Mouse (Mus musculus): Measurements from ENCODE around the gene Clrn3. TPM values are rescaled to one million over a fixed set of nuclear protein-coding genes. Genes with fewer than 3 reads are reported as not detected.
"Not testable (repeated sequence)": the region's sequence is repeated elsewhere in the genome, so short reads cannot be mapped to it uniquely, and the experiment has no call there.

Gene Clrn3
- total RNA-seq, 4 experiments from 2014 or later = not detected

GRCm38 (mm10) chr7:135537341-135537901 lies 9.0 kb upstream of the Clrn3 start, which contains the start of gene Ptpre:
Ptpre (plus strand) TSS chr7:135537481.
- DNase-seq (ENCODE audit: low spot score in 2 of 2) = peak; percentile 75 to 77

- no peak for DNase-seq (ENCODE audit: low spot score in 2 of 2)
Observed at GRCm38 (mm10) chr7:135535908-135536307, 7.5 kb upstream of the Clrn3 start.

DNA sequence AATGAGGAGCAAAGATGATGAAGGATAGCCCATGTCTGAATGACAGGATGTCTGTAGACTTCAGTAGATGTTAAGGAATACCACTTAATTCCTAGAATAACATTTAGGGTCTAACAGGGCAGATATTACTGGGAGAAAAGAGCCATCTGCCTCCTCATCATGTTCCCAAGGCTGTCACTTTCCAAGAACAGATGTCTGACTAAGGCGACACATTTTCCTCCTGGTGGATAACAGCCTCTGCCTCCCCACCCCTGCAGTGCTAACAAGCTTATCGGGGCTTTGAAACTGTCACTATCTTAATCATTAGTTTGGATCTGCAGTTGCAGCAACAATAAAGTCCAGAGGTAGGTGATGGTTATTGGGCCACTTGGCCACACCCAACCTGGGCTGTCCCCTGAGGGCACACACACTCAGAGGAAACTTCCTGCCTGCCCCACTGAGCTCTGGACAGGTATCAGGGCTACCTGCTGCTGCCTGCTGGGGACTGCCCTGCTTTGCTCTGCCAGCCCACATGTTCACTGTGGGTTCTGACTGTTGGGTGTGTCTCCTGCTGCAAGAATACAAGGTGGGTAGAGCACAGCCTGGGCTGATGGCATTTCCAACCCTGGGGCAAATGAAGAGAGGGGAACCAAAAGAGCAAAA lies 6.2 kb upstream of the Clrn3 start:
- DNase-seq (ENCODE audit: low spot score in 2 of 2) = no peak

- no peak for DNase-seq (ENCODE audit: low spot score in 2 of 2)
Observed at GRCm38 (mm10) chr7:135529068-135529467, 614 bp upstream of the Clrn3 start.

GRCm38 (mm10) chr7:135527169-135527568 lies 1.3 kb downstream of the Clrn3 start:
- no peak for DNase-seq (ENCODE audit: low spot score in 2 of 2)

DNA sequence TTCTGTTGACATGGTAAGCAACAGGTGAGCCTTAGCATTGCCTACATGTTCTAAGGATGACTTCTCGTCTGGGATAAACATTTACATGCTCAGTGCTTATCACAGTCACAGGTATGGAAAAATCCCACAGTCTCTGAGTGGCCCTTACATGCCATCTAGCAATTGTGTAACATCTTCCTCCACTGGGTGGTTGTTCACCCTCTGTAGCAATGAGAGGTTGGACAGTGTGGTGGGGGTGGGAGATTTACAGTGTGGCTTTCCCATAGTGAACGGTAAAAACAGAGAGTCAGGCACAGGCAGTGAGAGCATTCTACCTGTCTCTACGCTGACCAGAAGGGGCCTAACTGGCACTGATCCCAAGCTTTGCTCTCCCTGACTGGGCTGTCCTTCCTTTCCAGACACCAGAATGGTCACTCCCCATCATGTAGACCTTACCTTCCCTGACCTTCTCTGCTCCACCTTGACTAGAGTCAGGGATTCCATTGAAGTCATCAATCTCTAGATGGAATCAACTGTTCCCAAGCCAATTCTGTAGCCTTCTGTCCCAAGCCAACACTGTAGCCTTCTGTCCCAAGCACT lies 1.8 kb downstream of the Clrn3 start:
- no peak for DNase-seq (ENCODE audit: low spot score in 2 of 2)

GRCm38 (mm10) chr7:135524424-135524967 lies 4.0 kb downstream of the Clrn3 start:
- DNase-seq (ENCODE audit: low spot score in 2 of 2) = no peak

DNA sequence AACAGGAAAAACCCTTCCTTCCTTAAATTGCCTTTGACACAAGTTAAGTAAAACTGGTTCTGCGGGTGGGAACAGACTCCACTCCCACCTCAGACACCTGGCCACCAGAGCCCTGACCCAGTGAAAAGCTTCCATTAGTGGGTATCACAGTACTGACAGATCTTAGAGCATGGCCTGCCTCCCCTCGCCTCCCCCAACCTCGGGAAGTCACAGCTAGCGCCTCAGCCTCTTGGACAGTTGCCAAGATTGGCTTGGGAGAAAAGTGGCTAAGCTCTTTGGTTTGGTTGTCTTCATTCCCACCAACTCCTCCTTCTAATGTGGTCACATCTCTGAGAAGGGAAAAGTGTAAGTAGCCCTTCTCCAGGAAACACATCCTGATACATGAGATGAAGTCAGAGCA lies 4.5 kb downstream of the Clrn3 start:
- DNase-seq (ENCODE audit: low spot score in 2 of 2) = no peak

GRCm38 (mm10) chr7:135521755-135522512 lies 6.5 kb downstream of the Clrn3 start:
- no peak for DNase-seq (ENCODE audit: low spot score in 2 of 2)

- DNase-seq (ENCODE audit: low spot score in 2 of 2) = no peak
Observed at GRCm38 (mm10) chr7:135520241-135520640, 8.2 kb downstream of the Clrn3 start.

GRCm38 (mm10) chr7:135517191-135517590 lies 11.3 kb downstream of the Clrn3 start:
- no peak for DNase-seq (ENCODE audit: low spot score in 2 of 2)

DNA sequence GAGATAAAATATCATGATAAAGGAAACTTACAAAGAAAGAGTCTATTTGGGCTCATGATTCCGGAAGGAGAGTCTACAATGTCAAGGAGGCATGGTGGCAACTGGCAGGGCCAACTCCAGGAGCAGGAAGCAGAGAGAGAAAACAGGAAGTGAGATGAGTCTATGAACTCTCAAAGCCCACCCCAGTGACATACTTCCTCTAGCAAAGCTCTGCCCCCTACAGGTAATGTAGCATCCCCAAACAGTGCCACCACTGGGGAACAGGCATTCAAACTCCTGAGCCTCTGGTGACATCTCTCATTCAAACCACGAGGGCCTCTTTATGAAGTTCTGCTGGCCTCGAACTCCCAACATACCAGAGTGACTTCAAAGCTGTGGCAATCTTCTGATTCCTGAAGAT lies 16.7 kb downstream of the Clrn3 start:
- no peak for DNase-seq (ENCODE audit: low spot score in 2 of 2)

GRCm38 (mm10) chr7:135510431-135510830 lies 18.0 kb downstream of the Clrn3 start:
- DNase-seq (ENCODE audit: low spot score in 2 of 2) = no peak

DNA sequence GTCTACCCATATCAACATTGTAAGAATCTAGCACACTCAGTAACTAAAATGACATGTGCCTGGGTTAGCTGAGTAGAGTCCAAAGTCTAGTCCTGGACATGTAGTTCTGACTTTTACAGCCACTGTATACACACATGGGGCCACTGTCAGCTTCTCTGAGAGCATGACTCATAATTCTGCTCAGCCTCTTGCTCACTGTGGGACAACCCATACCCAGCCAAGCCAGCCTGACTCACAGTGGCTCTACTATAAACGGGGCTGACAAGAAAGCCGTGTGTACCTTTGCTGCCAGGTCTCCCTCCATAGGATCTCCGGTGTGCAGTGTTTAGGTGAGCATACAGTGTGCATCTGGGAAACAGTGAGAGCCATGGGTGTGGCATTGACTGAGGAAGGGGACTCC lies 19.2 kb downstream of the Clrn3 start:
- no peak for DNase-seq (ENCODE audit: low spot score in 2 of 2)

GRCm38 (mm10) chr7:135508602-135509001 lies 19.9 kb downstream of the Clrn3 start:
- no peak for DNase-seq (ENCODE audit: low spot score in 2 of 2)

- DNase-seq (ENCODE audit: low spot score in 2 of 2) = not testable (repeated sequence)
Observed at GRCm38 (mm10) chr7:135506506-135506905, 21.9 kb downstream of the Clrn3 start.

DNA sequence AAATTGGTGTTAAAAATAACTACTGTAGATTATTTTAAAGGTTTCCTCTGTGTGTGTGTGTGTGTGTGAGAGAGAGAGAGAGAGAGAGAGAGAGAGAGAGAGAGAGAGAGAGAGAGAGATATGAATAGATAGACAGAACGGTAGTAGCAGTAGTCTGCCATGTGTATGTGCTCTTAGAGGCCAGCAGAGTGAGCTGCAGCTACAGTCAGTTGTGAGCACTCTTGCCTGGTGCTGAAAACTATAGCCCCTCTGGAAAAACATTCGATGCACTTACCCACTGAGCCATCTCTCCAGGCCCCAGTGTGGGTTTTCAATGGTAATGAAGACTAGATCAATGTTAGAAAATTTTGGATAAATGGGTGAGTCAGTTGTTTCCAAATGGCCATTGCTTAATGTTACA lies 29.1 kb downstream of the Clrn3 start:
- no peak for DNase-seq (ENCODE audit: low spot score in 2 of 2)

DNA sequence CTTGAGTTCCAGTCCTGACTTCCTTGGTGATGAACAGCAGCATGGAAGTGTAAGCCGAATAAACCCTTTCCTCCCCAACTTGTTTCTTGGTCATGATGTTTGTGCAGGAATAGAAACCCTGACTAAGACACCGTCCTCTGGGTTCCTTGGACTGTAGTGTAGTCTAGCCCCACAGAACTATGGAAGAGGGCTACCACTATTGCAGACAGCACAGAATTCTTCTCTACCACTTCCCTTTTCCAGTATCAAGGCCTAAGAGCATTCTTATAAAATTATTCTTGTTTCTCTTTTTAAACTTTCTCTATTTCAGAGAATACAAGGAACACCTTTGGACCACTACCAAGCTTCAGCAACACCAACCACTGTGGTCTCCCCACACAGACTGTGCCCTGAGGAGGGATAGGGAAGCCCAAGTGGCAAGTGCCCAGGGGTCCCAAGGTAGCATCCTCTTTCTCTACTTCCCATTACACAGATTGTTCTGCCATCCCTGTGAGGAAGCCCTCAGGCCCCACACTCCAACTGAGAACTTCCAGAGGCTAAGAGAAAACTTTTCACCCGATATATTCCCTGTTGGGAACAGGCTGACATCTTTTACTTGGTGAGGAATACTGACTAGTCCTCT lies 29.8 kb downstream of the Clrn3 start:
- DNase-seq (ENCODE audit: low spot score in 2 of 2) = no peak

DNA sequence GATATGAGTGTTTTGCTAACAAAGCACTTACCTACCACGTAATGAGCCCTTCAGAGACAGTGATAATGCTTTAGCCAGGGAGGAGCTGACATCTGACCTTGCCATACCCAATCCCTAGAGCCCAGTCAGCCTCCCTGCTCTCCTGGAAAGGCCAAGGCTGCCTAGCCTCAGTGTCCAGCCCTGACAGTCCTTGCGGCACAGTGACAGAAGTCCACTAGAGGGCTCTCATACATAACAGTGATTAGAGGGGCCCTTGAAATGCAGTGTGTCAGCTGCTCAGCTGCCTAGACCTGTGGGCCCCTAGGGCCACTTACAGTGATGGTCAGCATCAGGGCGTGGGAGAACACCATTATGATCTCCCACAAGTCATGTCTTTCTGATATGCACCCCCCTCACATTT lies 33.2 kb downstream of the Clrn3 start:
- no peak for DNase-seq (ENCODE audit: low spot score in 2 of 2)

GRCm38 (mm10) chr7:135490500-135490886 lies 38.0 kb downstream of the Clrn3 start:
- DNase-seq (ENCODE audit: low spot score in 2 of 2) = no peak

- DNase-seq (ENCODE audit: low spot score in 2 of 2) = no peak
Observed at GRCm38 (mm10) chr7:135489724-135490499, 38.5 kb downstream of the Clrn3 start.

Data from gastrocnemius, adult 8-10 months (tissue).